Mouse (Mus musculus): Measurements from ENCODE around the gene Rere. TPM values are rescaled to one million over a fixed set of nuclear protein-coding genes. Genes with fewer than 3 reads are reported as not detected.

Gene Rere
- total RNA-seq, 2 experiments from 2014 or later, result 85.3 to 118 TPM

DNA sequence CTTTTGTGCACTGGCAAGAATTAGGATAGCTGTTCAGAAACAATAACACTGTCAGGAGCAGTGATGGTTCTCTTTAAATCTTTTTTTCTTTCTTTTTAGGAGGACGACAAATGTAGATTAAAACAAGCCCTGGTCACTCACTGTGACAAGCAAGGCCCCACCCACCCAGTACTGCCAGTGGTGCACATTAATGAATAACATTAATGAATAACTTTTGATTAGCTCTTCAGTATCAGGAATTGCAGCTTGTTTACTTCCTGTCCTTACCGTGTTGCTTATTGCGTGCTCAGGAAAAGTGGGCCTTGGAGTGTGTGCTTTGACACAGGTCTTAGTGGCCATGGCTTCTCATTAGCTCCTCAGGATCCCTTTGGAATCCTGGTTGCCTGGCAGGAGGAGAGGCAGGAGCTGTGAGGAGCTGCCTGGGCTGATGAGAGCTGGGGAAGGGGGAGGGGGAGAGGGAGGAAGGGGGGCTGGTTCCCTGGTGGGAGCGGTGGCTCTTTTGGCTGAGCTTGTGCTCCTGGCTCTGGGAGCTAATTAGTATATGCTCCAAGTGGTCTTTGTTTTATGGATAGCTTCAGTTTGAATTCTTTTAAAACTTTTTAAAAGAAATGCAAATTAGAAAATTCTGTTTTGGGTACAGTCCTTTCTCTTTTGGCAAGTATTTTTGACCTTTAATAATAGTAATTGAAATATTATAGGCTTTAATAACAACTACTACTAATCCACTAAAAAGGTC, 65.4 kb downstream of the Rere start:
- no peak for DNase-seq

DNA sequence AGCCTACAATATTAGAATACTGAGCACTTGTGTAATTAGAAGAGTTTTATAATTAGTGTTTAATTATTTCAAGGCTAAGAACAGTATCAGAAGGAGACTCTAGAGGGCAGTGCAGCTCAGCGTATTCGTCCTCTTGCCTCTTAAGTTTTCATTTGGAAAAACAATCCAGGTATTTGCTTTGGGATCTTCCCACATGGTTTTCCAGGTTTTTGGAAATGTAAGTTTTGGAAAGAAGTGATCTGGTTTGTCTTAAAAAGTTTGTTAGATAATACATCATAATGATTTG, 65.9 kb downstream of the Rere start:
- no peak for DNase-seq

DNA sequence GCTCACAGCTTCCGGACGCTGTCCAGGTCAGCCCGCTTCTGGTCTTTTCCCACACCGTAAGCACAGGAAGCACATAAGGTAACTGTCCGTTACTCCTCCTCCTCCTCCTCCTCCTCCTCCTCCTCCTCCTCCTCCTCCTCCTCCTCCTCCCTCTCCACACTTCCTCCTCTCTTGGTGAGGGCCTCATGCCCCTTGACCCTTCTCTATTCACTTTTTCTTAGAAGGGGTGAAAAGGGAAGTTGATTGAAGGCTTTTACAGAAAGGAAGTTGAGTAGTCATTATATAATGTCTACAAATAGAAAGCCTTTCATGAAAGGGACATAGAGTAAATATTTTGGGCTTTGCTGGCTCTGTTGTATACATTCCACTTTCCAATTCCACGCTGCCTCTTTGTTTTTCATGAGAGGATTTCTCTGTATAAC, 68.2 kb downstream of the Rere start:
- no peak for DNase-seq

DNA sequence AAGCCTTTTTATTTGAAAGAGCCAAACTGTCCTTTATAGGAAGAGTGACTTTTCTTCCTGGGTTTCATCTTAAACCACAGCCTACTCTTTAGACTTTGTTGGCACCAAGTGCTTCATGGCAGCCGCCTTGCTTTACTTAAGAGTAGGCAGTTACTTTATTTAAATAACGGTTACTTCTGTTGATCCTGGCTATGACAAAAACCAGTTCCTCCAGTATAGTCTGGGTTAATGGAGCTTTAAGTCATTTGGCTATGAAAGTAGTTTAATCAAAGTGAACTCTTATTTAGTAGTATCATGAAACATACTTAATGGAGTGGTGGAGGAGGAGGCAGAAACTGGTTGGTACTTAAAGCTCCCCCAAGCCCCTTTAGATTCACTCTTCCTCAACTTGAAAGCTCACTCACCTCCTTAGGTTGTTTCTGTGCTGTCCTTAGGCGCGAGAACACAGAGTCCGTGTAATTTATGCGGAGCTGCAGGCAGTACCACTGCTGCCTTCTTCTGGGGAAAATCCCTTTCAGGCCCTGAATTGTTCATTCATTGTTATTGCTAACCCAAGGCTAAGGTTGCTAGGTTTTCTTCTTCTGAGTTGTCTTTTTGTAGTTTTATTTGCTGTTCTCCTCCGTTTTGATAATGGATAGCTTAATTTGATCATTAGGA, 70.1 kb downstream of the Rere start:
- no peak for DNase-seq

DNA sequence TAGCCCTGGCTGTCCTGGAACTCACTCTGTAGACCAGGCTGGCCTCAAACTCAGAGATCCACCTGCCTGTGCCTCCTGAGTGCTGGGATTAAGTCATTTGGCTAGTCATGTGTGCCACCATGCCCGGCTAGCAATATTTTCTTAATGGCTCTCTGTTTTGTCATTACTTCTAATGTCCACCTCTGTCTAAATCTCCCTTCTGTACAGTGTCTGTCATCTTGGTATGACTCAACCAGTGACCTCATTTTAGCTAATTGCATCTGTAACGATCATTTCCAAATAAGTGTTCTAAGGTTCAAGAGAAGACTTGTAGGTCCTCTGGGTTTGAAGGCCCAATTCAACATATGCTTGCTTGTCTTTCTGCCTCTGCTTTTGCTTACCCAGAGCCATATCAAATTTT, 71.3 kb downstream of the Rere start:
- DNase-seq, result no peak

DNA sequence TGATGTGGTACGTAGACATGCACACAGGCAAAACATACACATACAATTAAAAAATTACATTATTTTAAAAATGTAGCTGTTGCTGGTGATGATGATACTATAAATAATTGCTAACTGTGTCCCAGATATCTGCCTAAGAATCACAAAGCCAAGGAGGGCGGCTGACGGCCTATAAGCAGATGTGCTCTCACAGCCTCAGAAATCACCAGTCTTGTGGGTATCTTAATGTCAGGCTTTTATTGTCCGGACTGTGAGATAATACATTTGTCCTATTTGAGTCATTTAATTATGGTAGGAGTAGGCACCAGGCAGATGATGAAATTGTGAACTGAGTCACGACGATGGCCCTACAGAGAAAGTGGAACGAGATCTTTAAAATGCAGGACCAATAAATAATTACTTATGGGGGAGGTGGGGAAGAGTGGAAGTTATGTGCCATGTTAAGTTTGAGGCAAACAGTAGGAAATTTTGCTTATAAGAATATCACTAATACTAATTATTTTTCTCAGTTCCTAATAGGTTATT, 72.0 kb downstream of the Rere start:
- DNase-seq, result no peak

DNA sequence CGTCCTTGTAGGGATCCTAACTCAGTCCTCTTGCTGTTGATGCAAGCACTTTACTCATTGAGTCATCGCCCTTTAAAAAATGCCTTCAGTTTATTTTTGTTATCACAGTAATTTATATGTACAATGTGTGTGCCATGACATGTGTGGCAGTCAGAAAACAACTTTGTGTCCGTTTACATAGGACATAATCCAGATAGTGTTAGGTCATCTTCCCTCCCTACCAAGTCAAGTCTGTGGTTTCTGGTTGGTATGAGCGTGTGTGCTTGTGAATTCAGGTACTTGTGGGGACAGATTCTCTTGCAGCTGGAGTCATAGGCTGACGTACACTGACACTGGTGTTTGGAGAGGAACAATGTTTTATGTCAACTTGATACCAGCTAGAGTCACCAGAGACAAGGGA, 74.4 kb downstream of the Rere start:
- DNase-seq, result no peak

DNA sequence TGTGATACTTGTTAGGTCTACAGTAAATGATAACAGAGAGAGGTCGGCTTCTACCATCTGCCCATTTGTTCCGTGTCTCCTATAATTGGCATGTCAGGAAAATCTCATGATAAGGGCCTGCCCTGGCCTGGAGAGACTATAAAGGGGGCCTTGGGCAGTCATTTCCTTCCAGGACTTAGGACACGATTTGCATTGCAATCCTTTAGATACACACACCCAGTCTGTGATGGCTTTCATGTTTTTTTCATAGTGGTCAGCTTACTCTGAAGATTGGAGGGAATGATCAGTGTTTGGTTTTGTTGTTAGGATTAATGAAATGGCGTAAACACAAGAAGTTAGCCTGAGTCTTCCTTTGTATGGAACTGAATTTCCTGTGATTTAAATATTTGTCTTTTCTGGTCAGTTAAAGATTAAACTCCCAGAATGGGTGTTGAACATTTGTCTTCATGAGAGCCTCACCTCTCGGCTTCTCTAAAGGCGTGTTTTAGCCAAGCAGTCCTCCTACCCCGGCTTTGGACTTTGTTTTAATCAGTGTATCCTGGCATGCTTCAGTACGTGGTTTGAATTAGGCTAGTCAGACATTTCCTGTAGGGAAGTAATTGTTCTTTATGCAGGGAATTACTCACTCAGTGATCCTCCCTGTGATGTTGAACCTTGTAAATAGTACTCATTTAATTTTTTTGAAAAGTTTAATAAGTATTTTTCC, 80.7 kb downstream of the Rere start:
- no peak for DNase-seq

DNA sequence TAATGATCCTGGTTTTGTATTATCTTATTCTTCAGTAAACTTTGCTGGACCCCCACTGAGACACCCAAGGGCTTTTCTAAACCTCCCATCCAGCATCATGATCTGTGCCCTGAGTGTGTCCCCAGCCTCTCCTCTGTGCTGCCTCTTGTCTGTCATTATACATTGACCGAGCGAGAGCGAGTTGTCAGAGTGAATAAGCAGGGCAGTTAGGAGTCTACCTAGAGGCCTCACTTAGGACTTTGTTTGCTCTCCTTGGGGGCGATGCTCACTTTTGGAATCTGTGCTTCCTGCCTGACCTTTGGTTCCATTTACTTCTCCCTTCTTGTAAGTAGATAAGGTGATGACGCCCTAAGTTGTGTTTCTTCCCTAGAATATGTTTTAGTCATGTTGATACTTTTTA, 81.4 kb downstream of the Rere start:
- DNase-seq, result no peak

DNA sequence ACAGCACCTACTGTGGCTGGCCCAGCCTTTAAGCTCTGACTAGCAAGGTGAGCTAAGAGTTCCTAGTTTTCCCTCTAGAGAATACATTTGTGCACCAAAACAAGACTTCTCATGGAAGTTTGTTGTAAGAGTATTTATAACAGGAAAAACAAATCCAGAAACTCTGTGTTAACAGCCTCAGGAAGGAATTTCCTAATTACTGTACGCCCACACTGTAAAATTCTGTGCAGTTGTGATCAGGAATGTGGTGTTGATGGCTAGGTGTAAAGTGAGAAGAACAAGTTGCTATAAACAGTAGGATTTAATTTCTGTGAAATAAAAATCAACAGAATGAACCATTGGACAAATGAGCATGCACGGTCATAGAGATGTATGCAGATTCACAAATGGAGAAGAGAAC, 83.3 kb downstream of the Rere start:
- DNase-seq, result no peak

DNA sequence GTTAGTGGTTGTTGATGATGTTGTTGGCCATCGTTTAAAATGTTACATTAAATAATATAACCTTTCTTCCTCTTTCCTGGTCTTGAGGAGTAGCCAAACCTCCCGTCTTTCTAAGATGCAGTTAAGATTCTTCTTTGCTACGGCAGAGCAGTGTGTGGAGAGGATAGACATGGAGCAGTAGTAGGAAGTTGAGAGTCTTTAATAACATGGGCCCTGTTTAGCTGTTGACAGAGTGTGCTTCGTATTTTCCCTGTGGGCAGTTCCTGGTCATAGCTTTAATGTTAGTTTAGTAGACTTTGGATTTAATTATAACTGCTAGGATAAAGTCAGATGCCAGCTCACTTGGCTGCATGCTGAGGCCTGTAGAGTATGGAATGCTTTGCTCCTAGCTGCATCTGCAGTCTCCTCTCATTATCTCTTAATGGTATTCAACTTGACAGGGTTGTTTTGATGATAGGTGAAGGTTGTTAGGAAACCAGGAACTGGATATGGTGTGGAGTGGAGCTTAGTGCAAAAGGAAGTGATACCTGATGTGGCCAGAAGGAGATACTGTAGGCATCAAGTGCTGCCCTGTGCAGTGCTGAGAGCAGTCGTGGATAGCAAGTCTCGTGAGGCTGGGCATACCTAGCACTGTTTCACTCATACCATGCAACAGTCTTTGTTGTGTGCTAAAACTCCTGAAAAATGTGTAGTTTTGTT, 85.2 kb downstream of the Rere start:
- DNase-seq, result no peak

DNA sequence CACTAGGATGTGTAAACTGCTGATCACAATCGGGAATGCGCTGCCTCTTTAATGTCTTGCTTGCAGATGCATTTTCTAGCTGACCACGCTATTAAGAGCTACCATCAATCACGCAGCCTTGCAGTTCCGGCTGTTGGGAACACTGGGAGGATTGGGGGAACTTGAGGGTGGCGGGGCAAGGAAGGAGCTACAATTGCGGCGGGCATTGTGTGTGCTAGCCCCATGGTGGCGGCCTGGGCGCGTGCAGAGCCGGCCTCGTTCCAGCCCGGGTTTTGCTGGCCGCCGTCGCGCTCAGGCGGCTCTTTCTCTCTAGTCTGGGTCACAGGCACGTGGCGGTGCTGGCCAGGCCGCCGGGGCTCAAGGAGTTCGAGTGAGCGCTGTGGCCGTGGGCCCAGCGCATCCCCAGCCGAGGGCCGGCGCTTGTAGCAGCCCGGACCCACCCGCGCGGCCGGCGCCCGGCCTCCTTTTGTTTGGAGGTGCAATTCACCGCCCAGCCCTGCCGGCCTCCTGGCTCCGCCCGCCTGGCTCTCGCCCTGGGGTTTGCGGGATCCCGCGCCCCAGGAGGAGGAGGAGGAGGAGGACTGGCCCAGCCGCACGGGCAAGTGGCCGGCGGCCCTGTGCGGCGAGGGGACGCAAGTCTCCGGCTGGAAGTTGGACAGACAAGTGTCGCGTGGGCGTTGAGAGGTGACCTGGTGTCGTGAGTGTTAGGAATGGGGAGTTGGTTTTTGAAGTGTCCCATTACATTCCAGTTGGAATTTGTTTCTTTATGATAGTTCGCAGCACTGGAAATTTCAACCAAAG, 90.3 kb downstream of the Rere start:
- peak; percentile 85 for DNase-seq

DNA sequence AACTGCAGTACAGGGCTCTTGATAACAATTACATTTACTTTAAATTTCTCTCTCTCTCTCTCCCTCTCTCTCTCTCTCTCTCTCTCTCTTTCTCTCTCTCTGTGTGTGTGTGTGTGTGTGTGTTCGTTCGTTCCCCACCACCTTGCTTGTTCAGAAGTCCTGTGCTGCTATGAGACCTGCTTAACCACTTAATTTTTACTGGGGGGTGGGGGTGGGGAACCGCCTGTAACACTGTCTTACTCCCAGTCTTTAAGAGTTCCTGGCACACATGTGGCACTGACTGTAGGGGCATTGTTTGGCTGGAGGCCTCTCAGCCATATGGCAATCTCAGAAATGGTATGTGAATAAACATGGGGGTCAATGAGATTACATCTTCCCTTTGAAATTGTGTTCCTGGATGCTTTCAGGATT, 91.2 kb downstream of the Rere start:
- no peak for DNase-seq

DNA sequence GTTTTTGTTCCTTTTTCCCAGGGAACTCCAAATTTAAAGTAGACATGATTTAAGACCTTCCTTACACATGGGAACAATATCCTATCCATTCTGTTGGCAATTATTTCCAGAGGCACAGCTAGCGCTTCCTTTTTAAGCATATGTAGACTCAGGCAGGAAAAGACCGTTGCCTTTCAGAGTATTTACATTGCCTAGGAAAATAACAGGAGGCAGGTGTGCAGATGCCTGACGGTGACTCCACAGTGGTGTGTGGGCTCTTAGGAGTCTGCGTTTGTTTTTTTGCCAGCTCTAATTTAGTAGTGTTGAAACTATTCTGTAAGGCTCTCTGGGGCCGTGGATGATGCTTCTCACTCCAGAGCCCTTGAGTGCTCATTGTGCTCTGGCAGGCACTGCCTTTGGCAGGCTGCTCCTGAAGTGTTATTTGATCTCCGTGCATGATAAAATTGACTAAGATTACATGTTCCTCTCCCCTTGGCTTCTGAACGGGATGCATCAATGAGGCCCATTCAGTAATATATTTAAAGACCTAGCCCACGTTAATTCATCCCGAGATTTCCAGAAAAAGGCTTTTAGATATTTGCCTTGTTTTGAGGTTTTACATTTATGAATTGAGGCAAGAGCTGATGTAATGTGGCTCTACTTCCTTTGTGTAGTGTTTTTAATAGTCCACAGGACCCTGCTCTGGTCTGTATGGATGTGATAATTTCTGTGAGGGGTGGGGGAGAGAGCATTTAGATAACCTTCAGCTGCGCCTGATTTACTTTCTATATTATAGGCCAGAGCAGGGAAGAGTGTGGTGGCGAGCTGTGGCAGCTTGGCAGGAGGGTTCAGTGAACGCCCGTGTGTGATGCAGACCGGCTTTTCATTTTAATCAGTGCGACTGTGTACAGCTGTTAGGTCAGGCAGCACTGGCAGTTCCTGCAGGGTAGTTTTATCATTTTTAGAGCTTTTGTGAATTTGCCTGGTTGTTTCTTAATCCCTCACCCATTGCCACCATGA, 92.0 kb downstream of the Rere start:
- peak; percentile 56 for DNase-seq

DNA sequence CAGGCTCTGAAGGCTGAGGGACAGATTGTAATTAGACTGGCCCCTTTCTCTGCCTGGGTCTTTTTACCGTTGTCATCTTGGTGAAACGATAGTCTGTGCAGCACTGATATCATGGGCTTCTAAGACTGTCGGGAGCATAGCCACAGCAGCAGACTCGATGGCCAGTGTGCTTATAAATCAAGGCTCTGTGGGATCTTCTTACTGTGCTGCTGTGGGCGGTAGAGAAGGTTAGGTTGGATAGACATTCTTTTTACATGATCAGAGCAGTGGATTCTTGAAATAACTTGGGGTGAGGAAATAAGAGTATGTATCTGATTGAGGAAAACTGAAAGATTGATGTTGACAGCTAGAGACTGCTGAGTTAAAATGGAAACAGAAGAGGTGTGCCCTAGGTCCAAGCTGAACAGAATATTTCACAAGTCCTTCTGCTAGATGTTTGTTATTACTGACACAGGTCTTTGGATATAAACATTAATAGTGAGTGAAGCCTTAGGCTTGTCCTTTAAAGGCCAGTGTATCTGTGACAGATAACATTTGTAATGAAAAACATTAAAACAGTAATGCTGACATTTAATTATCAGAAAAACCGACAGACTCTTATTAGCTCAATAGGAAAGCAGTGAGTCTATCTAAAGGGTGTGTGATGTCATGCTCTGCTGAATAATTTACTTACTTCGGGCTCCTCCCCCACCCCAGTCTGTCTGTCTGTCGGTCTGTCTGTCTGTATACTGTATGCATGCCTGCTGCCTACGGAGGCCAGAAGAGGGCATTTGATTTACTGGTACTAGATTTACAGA, 93.4 kb downstream of the Rere start:
- no peak for DNase-seq

DNA sequence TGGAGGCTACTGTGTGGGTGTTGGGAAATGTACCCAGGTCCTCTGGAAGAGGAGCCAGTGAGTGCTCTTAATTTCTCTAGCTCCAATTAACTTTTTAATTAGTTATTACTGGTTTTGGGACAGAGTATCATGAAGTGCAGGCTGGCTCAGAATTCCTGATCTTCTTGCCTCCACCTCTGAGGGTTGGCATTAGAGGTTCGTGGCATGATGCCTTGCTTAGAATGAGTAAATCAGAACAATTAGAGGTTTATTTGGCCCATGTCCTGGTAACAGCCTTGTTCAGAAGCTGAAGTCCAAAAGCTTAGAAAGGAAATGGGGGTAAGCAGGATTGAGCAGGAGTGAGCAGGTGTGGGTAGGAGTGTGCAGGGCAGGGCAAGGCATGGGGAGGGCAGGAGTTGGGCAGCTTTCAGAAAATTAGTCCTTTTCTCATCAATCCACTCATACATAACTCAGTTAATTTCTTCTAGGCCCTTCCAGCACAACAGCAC, 94.0 kb downstream of the Rere start:
- DNase-seq, result no peak

DNA sequence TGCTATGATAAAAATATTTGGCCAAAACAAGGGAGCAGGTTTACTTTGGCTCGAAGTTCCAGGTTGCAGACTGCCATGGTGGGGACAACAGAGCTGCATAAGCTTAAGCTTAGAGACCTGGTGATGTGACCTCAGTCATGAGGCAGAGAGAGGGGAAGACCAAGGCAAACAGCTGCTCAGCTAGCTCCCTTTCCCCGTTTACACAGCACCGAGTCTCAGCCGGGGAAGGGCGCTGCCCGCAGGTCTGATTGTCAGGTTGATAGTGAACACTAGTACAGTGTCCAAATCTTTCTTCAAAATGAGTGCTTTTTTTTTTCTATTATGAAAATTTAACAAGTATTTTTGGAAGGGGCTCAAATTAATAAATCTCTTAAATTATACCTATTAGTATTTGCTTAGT, 97.9 kb downstream of the Rere start:
- no peak for DNase-seq

DNA sequence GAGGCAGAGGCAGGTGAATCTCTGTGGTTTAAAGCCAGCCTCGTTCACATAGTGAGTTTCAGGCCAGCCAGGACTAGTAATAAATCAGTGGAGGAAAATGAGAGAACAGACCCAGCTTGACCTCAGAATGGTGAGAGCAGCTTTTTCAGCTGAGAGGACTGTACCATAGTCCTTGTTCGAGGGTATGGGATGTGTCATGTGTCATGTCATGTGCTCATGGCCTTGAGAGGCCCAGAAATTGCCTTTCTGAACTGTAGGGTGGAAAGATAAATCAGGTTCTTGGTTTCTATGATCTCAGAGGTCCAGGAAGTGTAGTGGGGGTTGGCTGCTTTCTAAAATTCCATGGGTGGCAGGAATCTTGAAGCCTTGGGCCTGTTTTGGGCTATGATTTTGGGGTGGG, 98.3 kb downstream of the Rere start:
- peak; percentile 61 for DNase-seq

DNA sequence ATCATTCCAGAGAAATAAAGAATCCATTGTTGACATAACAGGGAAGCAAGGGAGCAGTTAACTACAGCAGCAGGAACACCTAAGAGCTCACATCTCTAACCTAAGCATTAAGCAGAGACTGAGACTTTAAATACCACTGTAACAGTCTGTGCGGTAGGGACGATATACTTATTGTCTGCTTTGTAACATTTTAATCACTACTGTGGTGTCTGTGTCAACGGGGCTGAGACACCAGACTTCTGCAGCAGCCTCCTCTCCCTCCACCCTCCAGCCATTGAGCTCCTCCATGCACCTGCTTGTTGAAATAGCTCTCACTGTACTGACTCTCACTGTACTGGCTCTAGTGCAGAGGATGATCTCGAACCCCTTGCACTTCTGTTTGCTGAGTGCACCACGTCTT, 98.8 kb downstream of the Rere start:
- DNase-seq, result no peak

DNA sequence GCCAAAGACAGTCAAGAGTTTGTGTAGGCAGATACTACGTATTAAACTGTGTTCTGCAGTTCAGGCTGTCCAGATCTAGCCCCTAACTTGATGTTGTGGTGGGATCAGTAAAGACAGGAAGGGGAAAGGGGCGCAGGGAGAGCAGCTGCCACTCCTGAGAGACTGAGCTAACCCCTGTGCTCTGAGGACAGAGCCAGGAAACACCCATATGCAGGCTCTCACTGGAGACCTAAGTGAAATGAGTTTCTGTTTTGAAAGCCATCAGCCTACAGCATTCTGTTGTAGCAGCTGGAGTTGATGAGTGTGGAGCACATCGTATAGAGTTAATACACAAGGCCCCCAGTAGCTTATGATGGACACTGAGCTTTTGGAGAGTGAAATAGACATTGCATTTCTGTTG, 101.1 kb downstream of the Rere start:
- no peak for DNase-seq
